Mouse (Mus musculus) CH12.LX (cell line): ENCODE measurements around the gene Syt15. TPM values are rescaled to one million over a fixed set of nuclear protein-coding genes. Genes with fewer than 3 reads are reported as not detected.

Source experiments
- DNase-seq: peaks from one replicate; pipeline ENCODE4 v3.0.0-alpha.2; 2013; ENCODE audit errors: extremely low read depth
- H3K27ac ChIP-seq: 2 replicates; pipeline ENCODE4 v1.5.1; 2012; ENCODE audit warnings: low read depth, mild to moderate bottlenecking, control low read depth, moderate library complexity; ENCODE audit not compliant: insufficient read depth
- H3K27me3 ChIP-seq: replicated peaks from 2 replicates; pipeline ENCODE3; 2012; ENCODE audit warnings: inconsistent platforms
- H3K36me3 ChIP-seq, 2 experiments: replicated peaks in 1 of 2; 2 replicates each; pipeline versions ENCODE3 to v1.6.1; 2012; ENCODE audit warnings: inconsistent platforms in 1 of 2, low read length in 1 of 2, mild to moderate bottlenecking in 1 of 2, mixed read lengths in 1 of 2, moderate library complexity in 1 of 2; ENCODE audit not compliant: control insufficient read depth in 1 of 2, insufficient read depth in 1 of 2
- H3K4me1 ChIP-seq, 2 experiments: 2 replicates each; pipeline ENCODE4 v1.6.1; 2012; ENCODE audit warnings: inconsistent platforms in 1 of 2, moderate library complexity in 1 of 2; ENCODE audit not compliant: insufficient read depth in 2 of 2, control insufficient read depth in 1 of 2
- H3K4me2 ChIP-seq: 2 replicates; pipeline ENCODE4 v1.6.1; 2012; ENCODE audit warnings: low read depth, mild to moderate bottlenecking, control low read depth; ENCODE audit not compliant: poor library complexity, insufficient read depth, severe bottlenecking
- H3K4me3 ChIP-seq, 3 experiments: fragments of 150-350 bp in 1 of 3; sonication (generic) in 1 of 3; replicated peaks in 1 of 3; 2 replicates each; pipeline versions ENCODE3 to v1.5.1; 2011 to 2012; ENCODE audit warnings: low read depth in 2 of 3, low read length in 2 of 3, mild to moderate bottlenecking in 2 of 3, moderate library complexity in 2 of 3, control low read depth in 1 of 3, improper control_type of control experiment in 1 of 3, inconsistent platforms in 1 of 3, mixed read lengths in 1 of 3; ENCODE audit not compliant: poor library complexity in 1 of 3
- H3K79me2 ChIP-seq: replicated peaks from 2 replicates; pipeline ENCODE4 v1.6.1; 2012; ENCODE audit warnings: mild to moderate bottlenecking, moderate library complexity; ENCODE audit not compliant: control insufficient read depth, poor library complexity, insufficient read depth, severe bottlenecking; ENCODE audit errors: extremely low read depth
- H3K9ac ChIP-seq: 2 replicates; pipeline ENCODE4 v1.6.1; 2012; ENCODE audit warnings: low read depth, mild to moderate bottlenecking, control low read depth, moderate library complexity; ENCODE audit not compliant: insufficient read depth
- H3K9me3 ChIP-seq: replicated peaks from 2 replicates; pipeline ENCODE3; 2012; ENCODE audit warnings: low read length, inconsistent platforms, mixed read lengths
- BHLHE40 ChIP-seq: IDR thresholded peaks from 2 replicates; pipeline ENCODE4 v1.6.1; 2011; ENCODE audit warnings: mild to moderate bottlenecking, low read depth, low read length, improper control_type of control experiment
- CHD2 ChIP-seq: IDR thresholded peaks from 2 replicates; pipeline ENCODE4 v1.6.1; 2011; ENCODE audit warnings: low read length, improper control_type of control experiment
- E2F4 ChIP-seq: IDR thresholded peaks from 2 replicates; pipeline ENCODE4 v1.6.1; 2011; ENCODE audit warnings: low read depth, low read length, improper control_type of control experiment; ENCODE audit not compliant: insufficient replicate concordance
- ELF1 ChIP-seq: IDR thresholded peaks from 2 replicates; pipeline ENCODE4 v1.6.1; 2014; ENCODE audit warnings: low read depth, mild to moderate bottlenecking, inconsistent platforms, low read length, improper control_type of control experiment
- ETS1 ChIP-seq: conservative IDR thresholded peaks from 2 replicates; pipeline ENCODE4 v1.6.1; 2012; ENCODE audit warnings: low read depth, mild to moderate bottlenecking, inconsistent platforms, low read length, improper control_type of control experiment, moderate library complexity
- GABPA ChIP-seq: IDR thresholded peaks from 2 replicates; pipeline ENCODE4 v1.6.1; 2012; ENCODE audit warnings: low read depth, low read length, improper control_type of control experiment, inconsistent platforms; ENCODE audit not compliant: insufficient replicate concordance
- JUN ChIP-seq: IDR thresholded peaks from 2 replicates; pipeline ENCODE4 v1.6.1; 2011; ENCODE audit warnings: low read depth, mild to moderate bottlenecking, low read length, improper control_type of control experiment, moderate library complexity; ENCODE audit not compliant: insufficient read depth
- JUND ChIP-seq: conservative IDR thresholded peaks from 2 replicates; pipeline ENCODE4 v1.6.1; 2011; ENCODE audit warnings: low read depth, low read length, improper control_type of control experiment
- MAFK ChIP-seq: IDR thresholded peaks from 2 replicates; pipeline ENCODE4 v1.6.1; 2011; ENCODE audit warnings: low read length, improper control_type of control experiment; ENCODE audit not compliant: insufficient replicate concordance
- MEF2A ChIP-seq: IDR thresholded peaks from 2 replicates; pipeline ENCODE4 v1.6.1; 2014; ENCODE audit warnings: low read depth, mild to moderate bottlenecking, inconsistent platforms, low read length, improper control_type of control experiment, borderline replicate concordance
- MYC ChIP-seq: IDR thresholded peaks from 2 replicates; pipeline ENCODE4 v1.6.1; 2011; ENCODE audit warnings: low read depth, mild to moderate bottlenecking, improper control_type of control experiment, low read length
- NRF1 ChIP-seq: IDR thresholded peaks from 2 replicates; pipeline ENCODE4 v1.6.1; 2014; ENCODE audit warnings: low read depth, mild to moderate bottlenecking, inconsistent platforms, low read length, improper control_type of control experiment, moderate library complexity
- PAX5 ChIP-seq: IDR thresholded peaks from 2 replicates; pipeline ENCODE4 v1.6.1; 2012; ENCODE audit warnings: low read length, inconsistent platforms, mixed read lengths
- TBP ChIP-seq: conservative IDR thresholded peaks from 2 replicates; pipeline ENCODE4 v1.6.1; 2011; ENCODE audit warnings: low read depth, low read length, improper control_type of control experiment
- TCF12 ChIP-seq: IDR thresholded peaks from 2 replicates; pipeline ENCODE4 v1.6.1; 2014; ENCODE audit warnings: low read depth, mild to moderate bottlenecking, inconsistent platforms, low read length, improper control_type of control experiment
- USF1 ChIP-seq: IDR thresholded peaks from 2 replicates; pipeline ENCODE4 v1.6.1; 2014; ENCODE audit warnings: low read depth, mild to moderate bottlenecking, inconsistent platforms, low read length, improper control_type of control experiment
- ZC3H11A ChIP-seq: IDR thresholded peaks from 2 replicates; pipeline ENCODE4 v1.6.1; 2012; ENCODE audit warnings: low read depth, mild to moderate bottlenecking, inconsistent platforms, low read length, improper control_type of control experiment
- ZKSCAN1 ChIP-seq: IDR thresholded peaks from 2 replicates; pipeline ENCODE4 v1.6.1; 2012; ENCODE audit warnings: low read depth, inconsistent platforms, low read length, improper control_type of control experiment, borderline replicate concordance
- dilution Hi-C: fragments of 300-500 bp; cut with MboI; formaldehyde crosslinking; loops from 2 replicates; pipeline ENCODE4 v1.14.3; 2020; ENCODE audit warnings: low sequenced_read_pairs; ENCODE audit not compliant: extremely low pct_unique_long_range_greater_than_20kb, extremely low pct_ligation_motif_present
- in situ Hi-C: fragments of 300-500 bp; cut with MboI; formaldehyde crosslinking; loops from 3 replicates; pipeline ENCODE4 v1.14.3; 2019; ENCODE audit warnings: low sequenced_read_pairs, low pct_ligation_motif_present, low pct_unique_long_range_greater_than_20kb, mixed read lengths
- polyA plus RNA-seq: library from polyadenylated mRNA; unstranded; fragments of >175 nt; gene quantifications from 2 replicates; pipeline ENCODE4 v1.2.1, GENCODE M21; 2012; ENCODE audit warnings: low read depth; ENCODE audit not compliant: insufficient read length
- total RNA-seq, 2 experiments: library from RNA; depleted of rRNA; stranded (reverse); fragments of 300-350 nt in 1 of 2; fragments of >200 nt in 1 of 2; gene quantifications; 2 replicates each; pipeline ENCODE4 v1.2.3; 2012 to 2014

Syt15 gene
- total and polyA plus RNA-seq, 3 experiments: 0.10 TPM; not detected in 2

- no peak overlapping the region for H3K9ac ChIP-seq
- H3K36me3 ChIP-seq: no peaks in the 10 kb centered on the region
- dilution Hi-C loops: no loop called here
- in situ Hi-C loops: no loop called here
- peaks cover 7% of the 10 kb centered on the region for H3K27me3 ChIP-seq
- H3K27ac ChIP-seq: no peak overlapping the region
- H3K79me2 ChIP-seq: no peaks in the 10 kb centered on the region
- H3K4me1 ChIP-seq: peaks cover 21 to 77% of the 10 kb centered on the region in 2 experiments
- no peak overlapping the region for H3K4me2 ChIP-seq
- H3K9me3 ChIP-seq: no peaks in the 10 kb centered on the region
- H3K4me3 ChIP-seq: no peak overlapping the region
- peak; percentile 69 for DNase-seq
- peak; percentile 70 for TF ChIP-seq BHLHE40
- 0 out of 2 replicates have a peak, but pooled peaks have one; percentile 11 for TF ChIP-seq USF1
- no peak for TF ChIP-seq E2F4
- TF ChIP-seq GABPA: no peak
- 0 out of 2 replicates have a peak, but pooled peaks have one; percentile 52 for TF ChIP-seq ETS1
- TF ChIP-seq JUND: no peak
- no peak for TF ChIP-seq CHD2
- no peak for TF ChIP-seq TBP
- TF ChIP-seq ZKSCAN1: no peak
- TF ChIP-seq, all 38 proteins: peak for 3
Observed at GRCm38 (mm10) chr14:34193879-34194278, 25.5 kb upstream of the Syt15 start.

- Histone ChIP-seq H3K27me3 (peaks cover 7% of the 10 kb centered on the region), H3K4me3 (no peak overlapping the region), H3K36me3 (no peaks in the 10 kb centered on the region), H3K9me3 (no peaks in the 10 kb centered on the region), H3K79me2 (no peaks in the 10 kb centered on the region), H3K4me1 (peaks cover 15 to 77% of the 10 kb centered on the region in 2 experiments), H3K4me2 (no peak overlapping the region), H3K27ac (no peak overlapping the region), H3K9ac (no peak overlapping the region)
- DNase-seq: no peak
- dilution Hi-C loops (no loop called here), in situ Hi-C loops (loop anchor here (5.0 kb wide), 1 partner anchor 88 kb away; no protein-coding TSS in a partner anchor)
- TF ChIP-seq JUN (no peak), ELF1 (no peak), MEF2A (no peak), MYC (no peak), GABPA (no peak), BHLHE40 (no peak), NRF1 (no peak), MAFK (no peak), ZC3H11A (no peak), TCF12 (no peak), TBP (no peak), PAX5 (no peak)
Observed at GRCm38 (mm10) chr14:34195466-34195865, 23.9 kb upstream of the Syt15 start.
